20 mouse cellular contexts compared by ENCODE assay signal in genomic region chr11:7780476-7781112, GRCm38 (mm10).
DNase-seq lines count a peak whose midpoint lies in the region; ATAC-seq and TF ChIP-seq lines count a peak whose summit lies in the region.
"Had no signal": no experiment of that assay in that cellular context is flagged by ENCODE, and none has a peak within 500 bp of the region (broad histone marks: within the 10 kb centered on the region; RNA-seq: fewer than 3 reads in every experiment).

No protein-coding gene starts in this region.

- H3K4me2 ChIP-seq in embryonic facial prominence, embryonic 14.5 days (ENCODE audit: low read depth, low read length) = no peak overlapping the region
- H3K4me2 ChIP-seq in limb, embryonic 14.5 days (replicated peaks; ENCODE audit: low read depth, low read length, severe bottlenecking) = no peak overlapping the region
- H3K4me2 ChIP-seq: forebrain, embryonic 13.5 days; heart, embryonic 12.5 days; hindbrain, embryonic 14.5 days; kidney, embryonic 15.5 days had no signal

- WGBS in embryonic facial prominence, embryonic 14.5 days = 73% methylated on average over 8 of the region's 8 CpGs
- WGBS in limb, embryonic 14.5 days = 67% methylated on average over 8 of the region's 8 CpGs

- H3K27me3 ChIP-seq in embryonic facial prominence, embryonic 14.5 days (replicated peaks; ENCODE audit: control insufficient read depth, insufficient read depth, low read length) = no peaks in the 10 kb centered on the region
- H3K27me3 ChIP-seq in limb, embryonic 14.5 days (ENCODE audit: control insufficient read depth, insufficient read depth, low read length) = no peaks in the 10 kb centered on the region
- H3K27me3 ChIP-seq: forebrain, embryonic 13.5 days; heart, embryonic 12.5 days; kidney, embryonic 15.5 days had no signal

- DNase-seq in gastrocnemius, adult 2 months = peak; percentile 32
- DNase-seq in gastrocnemius, postnatal 25 days = no peak
- DNase-seq in 3134 (ENCODE audit: extremely low read depth, insufficient read length, low spot score) = peak; percentile 44
- DNase-seq in embryonic facial prominence, embryonic 14.5 days (ENCODE audit: low spot score) = peak; percentile 70
- DNase-seq in limb, embryonic 14.5 days (ENCODE audit: low spot score) = peak; percentile 33
- DNase-seq in left cerebral cortex, adult 11 months (ENCODE audit: low spot score) = no peak
- DNase-seq in retina, embryonic 14.5 days (ENCODE audit: low spot score) = no peak
- DNase-seq: adrenal gland, adult 2 months; B cell, adult 2 months; kidney, postnatal 4 days; layer of hippocampus, adult 9-11 months; liver; liver, postnatal 0 days; lung, postnatal 10 days; midbrain, embryonic 14.5 days; right cerebral cortex, postnatal 14 days had no signal

- H3K9ac ChIP-seq in embryonic facial prominence, embryonic 14.5 days (ENCODE audit: low read depth, low read length) = no peak overlapping the region
- no peak overlapping the region for H3K9ac ChIP-seq in limb, embryonic 14.5 days (ENCODE audit: low read depth, low read length, severe bottlenecking)
- H3K9ac ChIP-seq: forebrain, embryonic 13.5 days; heart, embryonic 12.5 days; hindbrain, embryonic 14.5 days; kidney, embryonic 15.5 days; liver, postnatal 0 days had no signal

- no peaks in the 10 kb centered on the region for H3K36me3 ChIP-seq in embryonic facial prominence, embryonic 14.5 days (ENCODE audit: control insufficient read depth, insufficient read depth, low read length)
- H3K36me3 ChIP-seq in limb, embryonic 14.5 days (ENCODE audit: control insufficient read depth, insufficient read depth, low read length) = no peaks in the 10 kb centered on the region
- H3K36me3 ChIP-seq: heart, embryonic 12.5 days; kidney, embryonic 15.5 days had no signal

- no peak overlapping the region for H3K4me3 ChIP-seq in gastrocnemius, adult 2 months
- no peak overlapping the region for H3K4me3 ChIP-seq in embryonic facial prominence, embryonic 14.5 days (ENCODE audit: low read depth, low read length)
- no peak overlapping the region for H3K4me3 ChIP-seq in limb, embryonic 14.5 days (replicated peaks; ENCODE audit: low read length)
- H3K4me3 ChIP-seq: forebrain, embryonic 13.5 days; heart, embryonic 12.5 days; kidney, embryonic 15.5 days had no signal

- intact Hi-C loops in gastrocnemius, adult 2 months (cut with DNase I) = no loop called here

- no peaks in the 10 kb centered on the region for H3K9me3 ChIP-seq in embryonic facial prominence, embryonic 14.5 days (ENCODE audit: control insufficient read depth, low read length)
- no peaks in the 10 kb centered on the region for H3K9me3 ChIP-seq in limb, embryonic 14.5 days (ENCODE audit: control insufficient read depth, low read length)
- H3K9me3 ChIP-seq: forebrain, embryonic 13.5 days; heart, embryonic 12.5 days; kidney, embryonic 15.5 days had no signal

- TF ChIP-seq CTCF in gastrocnemius, adult 2 months (IDR thresholded peaks at IDR 0.05) = no peak

- TF ChIP-seq POLR2A in limb, embryonic 14.5 days (IDR thresholded peaks at IDR 0.05; ENCODE audit: borderline replicate concordance, extremely low read depth, insufficient read depth, insufficient read length) = no peak

- H3K27ac ChIP-seq in gastrocnemius, adult 2 months = no peak overlapping the region
- H3K27ac ChIP-seq in embryonic facial prominence, embryonic 14.5 days (replicated peaks; ENCODE audit: low read depth, low read length) = peak overlapping the region; percentile 13; the same call in 1 of the 2 replicates
- H3K27ac ChIP-seq in limb, embryonic 14.5 days (replicated peaks; ENCODE audit: low read depth, low read length) = no peak overlapping the region
- H3K27ac ChIP-seq: forebrain, embryonic 13.5 days; hindbrain, embryonic 14.5 days; kidney, embryonic 15.5 days had no signal

- ATAC-seq in embryonic facial prominence, embryonic 14.5 days (ENCODE audit: low read depth) = peak; percentile 84
- no peak for ATAC-seq in limb, embryonic 14.5 days (ENCODE audit: low FRiP score, low read depth)
- ATAC-seq: forebrain, embryonic 13.5 days; liver, postnatal 0 days had no signal

- H3K4me1 ChIP-seq in embryonic facial prominence, embryonic 14.5 days (ENCODE audit: control insufficient read depth, insufficient read depth, low read length) = no peaks in the 10 kb centered on the region
- H3K4me1 ChIP-seq in limb, embryonic 14.5 days (ENCODE audit: control insufficient read depth, insufficient read depth, low read length) = no peaks in the 10 kb centered on the region
- H3K4me1 ChIP-seq: forebrain, embryonic 13.5 days; heart, embryonic 12.5 days; kidney, embryonic 15.5 days had no signal

Comparison
In these comparisons a context has a peak if more than half of its experiments do, and no peak if none do; other contexts are left out.
1. DNase-seq: peak in gastrocnemius, adult 2 months (single experiment), 3134 (single experiment), embryonic facial prominence, embryonic 14.5 days (single experiment) and limb, embryonic 14.5 days (single experiment); none in gastrocnemius, postnatal 25 days (single experiment), left cerebral cortex, adult 11 months (single experiment) and retina, embryonic 14.5 days (single experiment).